Mouse (Mus musculus): Measurements from ENCODE around the gene Lgals2. TPM values are rescaled to one million over a fixed set of nuclear protein-coding genes. Genes with fewer than 3 reads are reported as not detected.

The Lgals2 gene
- polyA plus RNA-seq (2012; rRNA removed) = 0.34 and 0.35 TPM in 2 replicates

DNA sequence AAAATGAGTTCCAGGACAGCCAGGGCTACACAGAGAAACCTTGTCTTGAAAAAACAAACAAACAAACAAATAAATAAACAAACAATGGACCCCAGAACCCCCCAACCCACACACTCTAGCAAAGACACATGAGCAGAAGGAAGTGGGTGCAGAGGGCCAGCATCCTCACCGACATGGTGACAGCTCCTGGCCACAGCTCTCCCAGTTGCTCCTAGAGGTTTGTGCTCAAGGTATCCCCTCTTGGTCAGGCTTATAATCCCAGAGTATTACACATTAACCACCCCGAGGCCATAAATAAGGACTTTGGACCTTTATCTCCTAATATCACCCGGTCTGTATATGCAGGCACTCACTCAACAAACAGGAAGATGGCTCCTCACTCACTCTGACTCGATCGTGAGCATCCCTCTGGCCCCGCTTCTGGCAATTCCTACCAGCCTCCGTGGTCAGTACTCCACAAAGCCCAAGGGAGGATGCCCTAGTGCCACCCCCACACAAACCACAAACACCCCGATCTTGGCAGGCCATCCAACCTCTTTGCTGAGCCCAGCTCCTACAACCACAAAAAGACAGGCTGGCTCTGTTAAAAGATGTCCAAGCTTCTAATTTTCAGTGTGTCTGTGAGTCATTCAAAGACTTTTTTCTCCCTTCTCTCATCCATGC, at the start of gene Lgals2:
Gene Lgals2, minus strand, starts transcription at position 227 of the 663 bp plus-strand sequence.
- TF ChIP-seq POLR2A (IDR thresholded peaks at IDR 0.05; ENCODE audit: extremely low read depth, insufficient read depth, low read length) (no peak), CTCF (IDR thresholded peaks at IDR 0.05; ENCODE audit: extremely low read depth, insufficient read depth, low read length) (no peak)
- Histone ChIP-seq H3K4me1 (ENCODE audit: control insufficient read depth, insufficient read depth, low read length) (no peaks in the 10 kb centered on the region), H3K27ac (ENCODE audit: insufficient read depth, low read length) (no peak within 1 kb of the TSS)

DNA sequence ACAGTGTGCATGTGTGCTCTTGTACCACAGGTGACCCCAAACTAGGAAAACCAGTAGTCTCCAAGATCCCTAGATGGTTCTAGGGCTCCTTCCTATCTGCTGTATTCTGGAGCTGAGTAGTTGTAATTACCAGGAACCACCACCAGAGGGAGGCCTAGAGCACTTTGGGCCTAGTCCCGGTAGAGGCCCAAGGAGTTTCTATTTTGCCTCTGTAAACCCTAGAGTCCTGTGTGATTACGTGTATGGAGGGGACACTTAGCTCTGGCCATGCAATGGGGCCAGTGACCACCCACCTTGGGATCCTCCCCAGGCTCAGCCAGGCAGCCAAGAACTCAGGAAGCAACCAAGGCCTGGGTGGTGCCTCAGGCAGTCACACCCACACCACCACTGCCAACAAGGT, 47.9 kb upstream of the Lgals2 start:
- Histone ChIP-seq H3K4me3 (ENCODE audit: insufficient read depth, low read length) (no peak overlapping the region), H3K27ac (ENCODE audit: insufficient read depth, low read length) (no peak overlapping the region), H3K4me1 (ENCODE audit: control insufficient read depth, insufficient read depth, low read length) (peaks cover 2% of the 10 kb centered on the region; the same call in 1 of the 2 replicates)
- TF ChIP-seq POLR2A (IDR thresholded peaks at IDR 0.05; ENCODE audit: extremely low read depth, insufficient read depth, low read length) (no peak), CTCF (IDR thresholded peaks at IDR 0.05; ENCODE audit: extremely low read depth, insufficient read depth, low read length) (peak; percentile 87)

More for the DNA sequence above, at the start of gene Lgals2:
- H3K4me3 ChIP-seq (ENCODE audit: insufficient read depth, low read length) = no peak within 1 kb of the TSS

DNA sequence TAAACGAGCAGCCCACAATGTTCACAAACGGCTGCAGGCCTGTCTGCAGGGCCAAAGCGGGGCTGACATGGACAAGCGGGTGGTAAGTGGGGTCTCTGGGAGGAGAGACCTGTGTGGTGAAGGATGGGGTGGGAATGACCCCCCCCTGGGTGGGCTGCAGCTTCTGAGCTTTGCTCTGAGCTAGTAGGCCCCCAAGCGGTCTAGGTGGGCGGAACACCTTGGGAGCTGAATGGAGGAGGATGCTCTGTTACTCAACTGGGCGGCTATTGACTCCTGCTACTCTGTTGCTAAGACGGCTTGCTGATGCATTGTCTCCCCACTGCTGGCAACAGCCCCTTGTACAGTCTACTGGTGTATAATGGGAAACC, 46.1 kb upstream of the Lgals2 start:
- TF ChIP-seq POLR2A (IDR thresholded peaks at IDR 0.05; ENCODE audit: extremely low read depth, insufficient read depth, low read length) (no peak), CTCF (IDR thresholded peaks at IDR 0.05; ENCODE audit: extremely low read depth, insufficient read depth, low read length) (no peak)
- Histone ChIP-seq H3K27ac (ENCODE audit: insufficient read depth, low read length) (no peak overlapping the region), H3K4me1 (ENCODE audit: control insufficient read depth, insufficient read depth, low read length) (peaks cover 2% of the 10 kb centered on the region; the same call in 1 of the 2 replicates), H3K4me3 (ENCODE audit: insufficient read depth, low read length) (no peak overlapping the region; the same call in 1 of the 2 replicates)

DNA sequence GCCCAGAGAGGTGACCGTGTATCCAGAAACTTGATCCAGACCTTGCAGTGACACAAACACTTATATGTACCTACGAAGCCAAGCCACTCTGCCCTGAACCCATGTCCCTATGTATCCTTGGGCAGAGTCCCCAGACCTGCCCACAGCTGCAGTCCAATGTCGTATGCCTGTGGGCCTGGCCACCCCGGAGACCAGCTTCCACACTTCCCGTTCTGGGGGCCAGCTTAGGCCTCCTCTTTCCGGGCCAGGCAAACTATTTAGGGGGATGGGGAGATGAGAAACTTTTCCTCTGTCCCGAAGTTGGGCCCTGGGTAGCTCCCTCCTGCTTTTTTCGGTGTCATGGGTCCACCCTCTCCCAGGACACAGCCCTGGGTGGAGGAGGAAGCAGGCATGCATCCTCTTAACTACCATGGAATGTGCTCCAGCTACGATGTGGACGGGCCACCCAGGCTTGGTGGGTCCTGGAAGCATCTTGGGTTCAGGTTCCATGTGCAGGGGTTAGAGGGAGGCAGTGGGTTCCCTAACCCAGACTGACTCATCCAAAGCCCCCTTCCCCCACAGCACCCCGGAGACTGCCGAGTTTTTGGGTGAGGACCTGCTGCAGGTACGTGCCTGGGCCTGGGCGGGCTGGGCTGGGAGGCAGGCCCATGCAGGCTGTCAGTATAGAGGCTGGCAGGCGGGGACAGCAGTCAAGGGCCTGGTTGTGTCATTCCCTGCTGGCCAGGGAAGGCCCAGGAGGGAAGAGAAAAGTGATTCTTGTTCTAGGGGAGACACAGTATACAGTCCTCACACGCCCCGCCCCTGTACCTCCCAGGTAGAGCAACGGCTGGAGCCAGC, 45.5 kb upstream of the Lgals2 start:
- Histone ChIP-seq H3K4me1 (ENCODE audit: control insufficient read depth, insufficient read depth, low read length) (peaks cover 2% of the 10 kb centered on the region; the same call in 1 of the 2 replicates), H3K27ac (ENCODE audit: insufficient read depth, low read length) (no peak overlapping the region), H3K4me3 (ENCODE audit: insufficient read depth, low read length) (peak overlapping the region; percentile 98)
- TF ChIP-seq CTCF (IDR thresholded peaks at IDR 0.05; ENCODE audit: extremely low read depth, insufficient read depth, low read length) (no peak), POLR2A (IDR thresholded peaks at IDR 0.05; ENCODE audit: extremely low read depth, insufficient read depth, low read length) (no peak)

DNA sequence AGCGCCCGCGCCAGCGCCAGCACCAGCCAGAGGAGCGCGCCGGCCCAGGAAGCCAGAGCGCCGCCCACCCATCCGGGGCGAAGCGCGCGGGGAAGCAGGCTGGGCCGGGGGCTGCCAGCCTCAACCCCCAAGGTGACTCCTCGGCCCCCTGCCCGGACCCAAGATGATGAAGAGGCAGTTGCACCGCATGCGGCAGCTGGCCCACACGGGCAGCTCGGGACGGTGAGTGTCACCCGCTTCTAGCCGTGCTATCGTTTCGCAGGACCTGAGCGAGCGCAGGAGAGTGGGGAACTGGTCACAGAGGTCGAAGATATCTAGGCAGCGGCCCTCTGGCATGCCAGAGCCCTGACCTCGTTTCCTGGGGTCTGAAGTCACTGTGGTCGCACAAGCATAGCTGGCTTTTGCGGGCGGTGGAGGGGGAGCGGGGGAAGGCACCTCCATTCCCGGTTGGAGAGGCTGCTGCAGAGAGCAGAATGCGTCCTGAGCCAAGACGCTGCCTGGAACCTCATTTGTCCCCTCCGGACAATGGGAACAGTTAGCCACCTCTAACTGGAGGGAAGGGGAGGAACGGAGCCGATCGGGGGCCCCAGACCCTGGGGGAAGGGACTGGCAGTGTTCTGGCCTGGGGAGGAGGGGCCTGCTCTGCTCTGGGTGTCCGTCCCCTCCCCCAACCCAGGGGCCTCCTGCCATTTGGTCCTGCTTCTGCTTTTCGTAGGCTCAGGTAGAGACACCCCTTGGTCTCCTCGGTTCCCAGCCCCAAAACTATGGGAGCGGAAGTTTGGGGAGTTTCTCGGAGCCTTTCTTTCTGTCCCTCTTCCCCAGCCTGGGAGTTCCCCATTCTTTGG, 44.6 kb upstream of the Lgals2 start, which contains the start of gene Sh3bp1:
Gene Sh3bp1, plus strand, starts transcription at position 29 of the 845 bp plus-strand sequence.
- Histone ChIP-seq H3K4me1 (ENCODE audit: control insufficient read depth, insufficient read depth, low read length) (peaks cover 2% of the 10 kb centered on the region; the same call in 1 of the 2 replicates), H3K27ac (ENCODE audit: insufficient read depth, low read length) (peak within 1 kb of the TSS; percentile 83), H3K4me3 (ENCODE audit: insufficient read depth, low read length) (peak within 1 kb of the TSS; percentile 98)
- TF ChIP-seq POLR2A (IDR thresholded peaks at IDR 0.05; ENCODE audit: extremely low read depth, insufficient read depth, low read length) (peak; percentile 42; the same call in 1 of the 2 replicates), CTCF (IDR thresholded peaks at IDR 0.05; ENCODE audit: extremely low read depth, insufficient read depth, low read length) (no peak)

DNA sequence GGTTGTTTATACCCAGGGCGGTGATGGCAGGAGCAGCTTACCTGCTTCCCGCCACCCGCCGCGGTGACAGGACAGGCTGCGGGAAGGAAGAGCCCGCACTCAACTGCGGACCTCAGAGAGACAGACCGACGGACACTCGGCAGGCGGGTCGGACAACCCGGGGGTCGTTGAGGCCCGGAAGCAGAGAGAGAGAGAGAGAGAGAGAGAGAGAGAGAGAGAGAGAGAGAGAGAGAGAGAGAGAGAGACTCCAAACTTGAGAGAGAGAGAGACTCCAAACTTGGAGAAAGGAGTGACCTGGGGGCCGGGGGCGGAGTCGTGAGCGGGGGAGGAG, 44.0 kb upstream of the Lgals2 start, which contains the start of gene Gm49510:
Gene Gm49510, plus strand, starts transcription at position 259 of the 331 bp plus-strand sequence.
- no peak for TF ChIP-seq POLR2A (IDR thresholded peaks at IDR 0.05; ENCODE audit: extremely low read depth, insufficient read depth, low read length)
- no peak for TF ChIP-seq CTCF (IDR thresholded peaks at IDR 0.05; ENCODE audit: extremely low read depth, insufficient read depth, low read length)
- Histone ChIP-seq H3K27ac (ENCODE audit: insufficient read depth, low read length) (peak within 1 kb of the TSS; percentile 83), H3K4me3 (ENCODE audit: insufficient read depth, low read length) (peak within 1 kb of the TSS; percentile 98), H3K4me1 (ENCODE audit: control insufficient read depth, insufficient read depth, low read length) (peaks cover 2% of the 10 kb centered on the region; the same call in 1 of the 2 replicates)

DNA sequence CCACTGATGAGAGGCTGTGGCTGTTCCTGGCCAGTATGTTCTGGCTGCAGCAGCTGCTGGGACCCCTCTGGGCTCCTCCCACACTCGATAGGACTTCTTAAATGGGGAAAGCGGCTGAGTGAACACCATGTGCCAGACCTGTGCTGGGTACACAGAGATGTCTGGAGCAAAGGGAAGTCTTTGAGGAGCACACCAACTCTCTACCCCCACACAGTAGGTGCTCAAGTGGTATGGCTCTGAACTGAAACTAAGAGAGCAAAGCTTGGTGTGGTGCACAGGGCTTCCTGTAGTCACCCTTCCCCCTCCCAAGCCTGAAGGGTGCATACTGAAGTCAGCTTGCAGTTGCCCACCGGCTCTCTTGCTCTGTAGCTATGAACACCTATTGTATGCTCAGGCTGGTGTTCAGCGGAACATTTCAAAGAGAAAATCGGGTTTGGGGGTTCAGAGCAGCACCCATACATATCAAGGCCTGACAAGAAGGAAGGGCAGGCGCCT, 43.2 kb upstream of the Lgals2 start:
- TF ChIP-seq CTCF (IDR thresholded peaks at IDR 0.05; ENCODE audit: extremely low read depth, insufficient read depth, low read length) = no peak
- no peak for TF ChIP-seq POLR2A (IDR thresholded peaks at IDR 0.05; ENCODE audit: extremely low read depth, insufficient read depth, low read length)
- H3K4me3 ChIP-seq (ENCODE audit: insufficient read depth, low read length) = no peak overlapping the region; the same call in 1 of the 2 replicates
- H3K4me1 ChIP-seq (ENCODE audit: control insufficient read depth, insufficient read depth, low read length) = peaks cover 2% of the 10 kb centered on the region; the same call in 1 of the 2 replicates
- H3K27ac ChIP-seq (ENCODE audit: insufficient read depth, low read length) = no peak overlapping the region

DNA sequence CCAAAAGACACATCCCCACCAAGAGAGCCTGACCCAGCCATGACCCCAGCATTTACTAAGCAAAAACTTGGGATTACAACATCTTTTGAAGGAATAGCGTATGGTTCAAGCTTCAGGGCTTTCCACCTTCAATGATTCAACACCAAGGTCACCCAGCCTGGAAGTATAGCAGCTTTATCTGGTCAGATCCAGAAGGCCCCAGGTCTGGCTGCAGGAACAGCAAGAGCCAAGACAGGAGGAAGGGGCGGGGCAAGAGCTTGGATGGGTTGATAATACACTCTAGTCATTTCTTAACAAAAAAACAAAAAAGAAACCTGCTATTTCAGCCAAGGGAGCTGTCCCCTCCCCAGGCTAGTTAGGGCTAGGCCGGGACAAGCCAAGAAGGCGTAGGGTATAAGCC, 42.2 kb upstream of the Lgals2 start:
- no peaks in the 10 kb centered on the region for H3K4me1 ChIP-seq (ENCODE audit: control insufficient read depth, insufficient read depth, low read length)
- H3K27ac ChIP-seq (ENCODE audit: insufficient read depth, low read length) = no peak overlapping the region
- H3K4me3 ChIP-seq (ENCODE audit: insufficient read depth, low read length) = no peak overlapping the region
- TF ChIP-seq CTCF (IDR thresholded peaks at IDR 0.05; ENCODE audit: extremely low read depth, insufficient read depth, low read length) = no peak
- no peak for TF ChIP-seq POLR2A (IDR thresholded peaks at IDR 0.05; ENCODE audit: extremely low read depth, insufficient read depth, low read length)

DNA sequence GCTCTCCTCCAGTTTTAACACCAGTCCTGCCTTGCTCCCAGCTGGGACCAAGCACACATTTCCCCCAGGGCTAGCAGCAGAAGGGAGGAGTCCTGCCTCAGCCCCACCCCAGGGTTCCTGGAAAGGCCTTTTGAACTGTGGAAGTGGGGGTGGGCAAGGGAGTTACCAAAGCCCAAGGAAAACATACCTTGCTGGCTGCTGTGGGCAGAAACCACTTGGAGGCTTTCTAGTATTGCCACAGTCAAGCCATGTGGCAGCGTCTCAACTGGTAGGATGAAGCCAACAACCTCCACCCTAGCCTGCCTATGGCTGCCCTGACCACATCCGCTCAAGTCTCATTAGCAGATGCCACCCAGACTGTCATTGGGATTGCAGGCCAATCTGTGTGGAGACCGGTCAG, 40.8 kb upstream of the Lgals2 start:
- H3K4me3 ChIP-seq (ENCODE audit: insufficient read depth, low read length) = no peak overlapping the region
- TF ChIP-seq CTCF (IDR thresholded peaks at IDR 0.05; ENCODE audit: extremely low read depth, insufficient read depth, low read length) = no peak
- no peak for TF ChIP-seq POLR2A (IDR thresholded peaks at IDR 0.05; ENCODE audit: extremely low read depth, insufficient read depth, low read length)
- no peaks in the 10 kb centered on the region for H3K4me1 ChIP-seq (ENCODE audit: control insufficient read depth, insufficient read depth, low read length)
- no peak overlapping the region for H3K27ac ChIP-seq (ENCODE audit: insufficient read depth, low read length)

Measured in cortical plate, adult 2 months (tissue).